Mouse (Mus musculus) left cerebral cortex, adult 18-20 months (tissue): ENCODE results near the gene Szrd1. TPM values are rescaled to one million over a fixed set of nuclear protein-coding genes. Genes with fewer than 3 reads are reported as not detected.
"Not testable (repeated sequence)": the region's sequence is repeated elsewhere in the genome, so short reads cannot be mapped to it uniquely, and the experiment has no call there.

Experiments
- DNase-seq, 2 experiments: peaks; one replicate each; pipeline ENCODE4 v3.0.0; 2021 to 2022; ENCODE audit warnings: low spot score in 2 of 2, mixed read lengths in 1 of 2
- total RNA-seq, 2 experiments: library from RNA; stranded (reverse); gene quantifications; 2 replicates each; pipeline ENCODE4 v1.2.3; 2021

The Szrd1 gene
- total RNA-seq, 2 experiments from 2014 or later = 51.3 to 54.1 TPM

DNA sequence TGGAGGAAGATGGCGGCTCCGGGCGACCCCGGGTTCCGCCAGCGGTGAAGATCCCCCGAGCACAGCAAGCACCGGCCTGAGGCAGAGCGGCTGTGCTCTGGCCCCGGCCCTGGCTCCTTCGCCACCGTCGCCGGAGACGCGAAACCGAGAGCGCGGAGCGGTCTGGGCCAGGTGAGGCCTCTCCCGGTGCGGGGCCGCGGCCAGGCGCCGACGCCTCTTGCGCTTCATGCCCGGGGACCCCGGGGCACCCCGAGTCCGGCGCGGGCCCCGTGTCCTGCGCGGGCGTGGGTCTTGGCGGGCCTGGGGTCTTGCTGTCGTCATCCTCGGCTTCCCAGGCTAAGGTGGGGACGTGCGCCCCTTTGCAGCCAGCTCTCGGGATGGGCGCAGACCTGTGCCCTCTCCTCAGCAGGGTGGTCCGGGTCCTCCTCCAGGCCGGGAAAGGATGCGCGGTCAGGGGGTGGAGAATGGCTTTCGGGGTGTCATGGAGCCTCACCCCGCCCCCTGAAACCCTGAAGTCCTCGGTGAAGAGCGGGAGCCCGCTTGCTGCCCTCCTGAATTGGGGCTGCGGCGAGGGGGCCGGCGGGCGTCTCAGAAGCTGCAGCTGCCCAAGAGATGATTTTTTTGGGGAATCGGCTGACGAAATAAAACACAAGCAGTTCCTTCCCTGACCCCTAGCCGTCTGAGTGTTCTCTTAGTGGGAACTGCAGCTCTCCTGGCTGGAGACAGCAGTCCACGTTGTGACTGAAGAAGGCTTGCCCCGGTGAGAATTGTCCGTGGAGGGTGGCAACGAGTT lies 8.6 kb upstream of the Szrd1 start:
- DNase-seq = peak in 1 of 2 experiments; percentile 26

- DNase-seq = peak; percentile 92 to 95
These were observed 7.8 kb upstream of the Szrd1 start, which contains the start of gene Fbxo42 for GRCm38 (mm10) chr4:141147112-141148008. TSS of gene Fbxo42 (plus strand) at chr4:141147913.

DNA sequence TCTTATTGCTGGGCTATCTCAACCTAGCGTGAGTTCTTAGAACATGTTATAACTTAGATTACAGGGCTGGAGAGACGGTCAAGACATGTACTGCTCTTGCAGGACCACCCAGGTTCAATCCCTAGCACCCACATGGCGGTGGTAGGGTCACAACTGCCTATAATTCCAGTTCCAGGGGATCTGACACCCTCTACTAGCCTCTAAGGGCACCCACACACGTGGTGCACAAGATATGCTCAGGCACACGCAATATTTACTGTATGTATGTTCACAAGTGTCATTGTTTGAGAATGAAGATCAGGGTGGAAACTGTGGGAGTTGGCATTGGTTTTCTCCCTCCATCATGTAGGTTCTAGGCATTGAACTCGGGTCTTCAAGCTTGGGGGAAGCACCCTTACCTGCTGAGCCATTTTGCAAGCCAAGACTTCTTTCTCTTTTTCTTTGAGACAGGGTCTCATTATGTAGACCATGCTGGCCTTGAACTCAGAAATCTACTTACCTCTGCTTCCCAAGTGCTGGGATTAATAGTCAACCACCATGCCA lies 7.0 kb upstream of the Szrd1 start:
- no peak for DNase-seq

DNA sequence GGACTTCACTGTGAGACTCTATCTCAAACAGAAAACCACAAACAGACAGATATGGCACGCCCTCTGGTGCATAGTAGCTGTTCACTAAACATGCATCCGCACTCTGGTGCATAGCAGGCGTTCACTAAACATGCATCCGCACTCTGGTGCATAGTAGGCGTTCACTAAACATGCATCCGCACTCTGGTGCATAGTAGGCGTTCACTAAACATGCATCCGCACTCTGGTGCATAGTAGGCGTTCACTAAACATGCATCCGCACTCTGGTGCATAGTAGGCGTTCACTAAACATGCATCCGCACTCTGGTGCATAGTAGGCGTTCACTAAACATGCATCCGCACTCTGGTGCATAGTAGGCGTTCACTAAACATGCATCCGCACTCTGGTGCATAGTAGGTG lies 5.5 kb upstream of the Szrd1 start:
- not testable (repeated sequence) for DNase-seq

DNA sequence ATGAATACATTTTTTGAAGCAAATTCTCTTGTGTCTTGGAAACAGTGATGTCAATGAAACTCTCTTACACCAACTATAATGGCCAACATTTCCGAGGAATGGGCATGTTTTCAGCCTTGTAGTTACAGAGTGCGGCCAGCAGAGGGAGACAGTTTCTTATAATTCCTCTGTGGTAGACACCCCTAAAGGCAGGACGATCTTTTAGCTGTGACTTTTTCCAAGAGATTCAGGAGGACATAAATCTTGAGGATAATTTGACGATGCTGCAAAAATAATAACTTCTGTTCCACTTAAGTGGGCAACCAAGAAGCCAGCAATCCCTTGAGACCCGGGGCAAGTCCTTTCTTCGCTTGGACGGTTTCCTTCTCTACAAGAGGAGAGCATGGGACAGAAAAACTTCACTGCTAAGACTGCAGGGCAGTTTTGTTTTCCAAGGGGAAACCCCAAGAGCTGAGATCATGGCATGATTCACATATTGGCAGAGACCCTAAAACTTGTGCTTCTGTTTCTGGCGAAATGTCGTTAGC lies 2.8 kb upstream of the Szrd1 start:
- DNase-seq = peak; percentile 82 to 86

DNA sequence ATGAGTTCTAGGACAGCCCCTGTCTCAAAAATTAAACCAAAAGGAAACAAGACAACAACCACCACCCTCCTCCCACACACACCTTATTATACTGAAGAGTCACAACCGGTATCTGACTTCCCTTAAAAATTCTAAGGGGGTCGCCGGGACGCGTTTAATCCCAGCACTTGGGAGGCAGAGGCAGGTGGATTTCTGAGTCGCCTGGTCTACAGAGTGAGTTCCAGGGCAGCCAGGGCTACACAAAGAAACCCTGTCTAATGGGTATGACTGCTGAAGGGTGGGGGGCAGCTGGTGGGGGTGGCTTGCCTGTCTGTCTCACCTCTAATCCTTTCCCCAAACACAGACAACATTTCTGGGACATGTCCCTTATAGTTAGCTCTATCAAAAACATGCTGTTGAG lies 1.4 kb upstream of the Szrd1 start:
- DNase-seq = no peak

DNA sequence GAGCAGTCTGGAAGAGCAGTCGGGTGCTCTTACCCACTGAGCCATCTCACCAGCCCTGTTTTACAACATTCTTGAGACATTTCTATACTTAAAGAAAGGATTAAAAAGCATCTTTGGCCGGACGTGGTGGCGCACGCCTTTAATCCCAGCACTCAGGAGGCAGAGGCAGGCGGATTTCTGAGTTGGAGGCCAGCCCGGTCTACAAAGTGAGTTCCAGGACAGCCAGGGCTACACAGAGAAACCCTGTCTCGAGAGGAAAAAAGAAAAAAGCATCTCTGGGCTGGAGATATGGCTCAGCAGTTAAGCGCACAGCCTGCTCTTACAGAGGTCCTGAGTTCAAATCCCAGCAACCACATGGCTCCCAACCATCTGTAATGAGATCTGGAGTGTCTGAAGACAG lies 779 bp upstream of the Szrd1 start:
- not testable (repeated sequence) for DNase-seq

DNA sequence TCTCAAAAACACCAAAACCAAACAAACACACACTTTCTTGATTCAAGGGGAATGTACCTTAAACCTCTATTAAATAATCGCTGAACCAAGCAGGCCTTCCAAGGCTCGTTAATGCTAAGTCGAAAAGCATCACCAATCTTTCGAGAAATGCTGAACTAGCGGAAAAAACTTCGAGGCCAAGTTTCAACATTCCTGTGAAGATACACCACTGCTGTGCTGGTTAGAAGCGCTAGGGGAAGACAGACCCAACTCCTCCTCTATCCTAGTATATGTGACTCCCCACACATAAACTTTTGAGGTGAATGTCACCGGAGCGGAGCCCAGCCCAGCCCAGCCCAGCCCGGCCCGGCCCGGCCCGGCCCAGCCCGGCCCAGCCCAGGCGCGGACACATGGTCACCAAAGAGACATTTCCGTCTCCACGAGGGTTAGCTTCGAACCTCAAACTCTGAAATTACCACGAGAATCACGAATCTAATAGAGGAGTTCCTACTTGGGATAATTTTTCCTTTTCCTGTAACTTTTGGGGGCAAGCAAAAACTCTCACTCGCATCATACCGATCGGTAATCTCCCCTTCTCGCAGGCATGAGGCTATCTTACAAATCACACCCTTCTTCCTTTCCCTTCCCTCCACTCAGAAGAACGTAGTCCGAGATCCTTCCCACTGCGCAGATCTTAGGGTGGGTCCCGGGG lies 1.0 kb downstream of the Szrd1 start:
- DNase-seq = no peak

- DNase-seq = not testable (repeated sequence)
These were observed 1.8 kb downstream of the Szrd1 start for GRCm38 (mm10) chr4:141137740-141138139.

GRCm38 (mm10) chr4:141136126-141136525 lies 3.4 kb downstream of the Szrd1 start:
- DNase-seq = no peak

GRCm38 (mm10) chr4:141134751-141135530 lies 4.6 kb downstream of the Szrd1 start:
- no peak for DNase-seq

GRCm38 (mm10) chr4:141134031-141134441 lies 5.5 kb downstream of the Szrd1 start:
- no peak for DNase-seq

DNA sequence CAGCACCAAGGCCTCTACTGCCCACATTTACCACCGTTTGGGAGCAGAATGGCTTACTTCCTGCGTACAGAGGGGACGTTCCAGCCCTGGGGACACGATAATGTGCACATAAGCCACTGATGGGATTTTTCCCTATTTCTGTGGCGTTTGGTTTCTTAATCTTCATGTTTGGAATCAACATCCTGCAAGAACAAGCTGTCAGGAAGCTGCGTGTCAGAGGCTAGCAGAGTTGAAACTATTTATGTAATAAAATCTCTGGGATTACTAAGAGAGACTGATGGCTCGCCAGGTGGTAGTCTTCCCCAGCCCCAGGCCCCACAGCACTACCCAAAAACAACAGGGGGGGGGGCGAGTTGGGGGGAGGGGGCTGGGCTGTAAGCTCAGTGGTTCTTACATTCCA lies 6.3 kb downstream of the Szrd1 start:
- DNase-seq = no peak

DNA sequence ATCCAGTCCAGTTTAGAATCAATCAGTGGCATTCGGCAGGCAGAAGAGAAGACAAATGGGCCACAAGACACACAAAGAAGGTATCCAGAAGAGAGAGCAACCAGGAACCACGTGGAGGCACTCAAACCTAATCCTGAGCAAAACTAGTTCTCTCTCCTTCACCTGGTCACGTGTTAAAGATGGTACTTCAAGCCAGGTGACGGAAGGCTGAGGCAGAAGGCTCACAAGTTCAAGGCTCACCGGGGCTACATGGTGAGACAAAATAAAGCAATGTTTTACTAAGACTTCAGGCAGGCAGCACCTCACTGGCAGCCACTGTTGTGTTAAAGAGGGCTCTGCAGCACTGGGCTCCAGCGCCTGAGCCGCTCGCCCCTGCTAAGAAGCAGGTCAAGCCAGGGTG lies 7.4 kb downstream of the Szrd1 start:
- no peak for DNase-seq

GRCm38 (mm10) chr4:141131531-141132061 lies 8.0 kb downstream of the Szrd1 start:
- no peak for DNase-seq

DNA sequence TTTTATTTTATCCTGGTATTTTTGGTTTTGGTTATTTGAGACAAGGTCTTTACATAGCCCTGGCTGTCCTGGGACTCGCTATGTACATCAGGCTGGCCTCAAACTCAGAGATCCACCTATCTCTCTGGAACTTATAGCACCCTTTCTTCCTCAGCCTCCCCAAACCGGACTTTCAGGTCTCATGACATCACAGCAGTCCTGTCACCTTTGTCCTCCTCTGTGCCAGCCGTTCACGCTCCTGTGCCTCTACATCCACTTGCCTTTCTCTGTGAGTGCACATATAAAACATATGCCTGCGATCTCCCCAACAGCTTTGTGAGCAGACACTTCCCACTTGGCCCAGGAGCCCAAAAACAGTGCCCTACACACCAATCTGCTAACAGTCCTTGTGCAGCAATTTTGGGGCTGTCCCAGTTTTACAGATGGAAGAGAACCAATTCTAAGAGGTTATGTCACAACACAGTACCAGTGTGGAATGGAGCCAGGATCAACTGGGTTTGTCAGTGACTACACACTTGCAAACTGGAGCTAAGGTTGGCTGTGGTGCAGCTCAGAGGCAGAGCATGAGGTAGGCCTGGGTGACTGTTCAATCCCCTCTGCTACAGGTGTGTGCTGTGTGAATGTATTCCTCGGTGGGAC lies 8.8 kb downstream of the Szrd1 start:
- DNase-seq = no peak

GRCm38 (mm10) chr4:141129190-141129710 lies 10.3 kb downstream of the Szrd1 start:
- DNase-seq = no peak

GRCm38 (mm10) chr4:141123065-141123464 lies 16.5 kb downstream of the Szrd1 start:
- DNase-seq = no peak

GRCm38 (mm10) chr4:141122663-141123062 lies 16.9 kb downstream of the Szrd1 start:
- no peak for DNase-seq
